Mouse (Mus musculus) forebrain, postnatal 0 days (tissue): ENCODE data around the gene Meltf. TPM values are rescaled to one million over a fixed set of nuclear protein-coding genes. Genes with fewer than 3 reads are reported as not detected.

Experiments
- ATAC-seq: fragments of 200-750 bp; cut with Nextera tagmentation; 2 replicates; pipeline ENCODE4 v1.8.0; 2017; ENCODE audit warnings: mild to moderate bottlenecking, moderate library complexity
- DNase-seq: peaks from one replicate; pipeline ENCODE4 v3.0.0-alpha.2; 2015
- H3K27ac ChIP-seq: fragments of 300-500 bp; sonication (generic); 2 replicates; pipeline ENCODE4 v1.5.1; 2014; ENCODE audit warnings: low read depth, mild to moderate bottlenecking, antibody characterized with exemption, low read length, moderate library complexity, mixed read lengths
- H3K27me3 ChIP-seq: fragments of 300-500 bp; sonication (generic); 2 replicates; pipeline ENCODE4 v1.6.1; 2014; ENCODE audit warnings: mild to moderate bottlenecking, low read length, mixed read lengths; ENCODE audit not compliant: insufficient read depth
- H3K36me3 ChIP-seq: fragments of 300-500 bp; sonication (generic); 2 replicates; pipeline ENCODE4 v1.6.1; 2014; ENCODE audit warnings: mild to moderate bottlenecking, moderate library complexity; ENCODE audit not compliant: insufficient read depth
- H3K4me1 ChIP-seq: fragments of 300-500 bp; sonication (generic); 2 replicates; pipeline ENCODE4 v1.6.1; 2014; ENCODE audit warnings: antibody characterized with exemption; ENCODE audit not compliant: insufficient read depth
- H3K4me2 ChIP-seq: fragments of 300-500 bp; sonication (generic); 2 replicates; pipeline ENCODE4 v1.6.1; 2014; ENCODE audit warnings: low read depth, mild to moderate bottlenecking, moderate library complexity
- H3K4me3 ChIP-seq: fragments of 300-500 bp; sonication (generic); 2 replicates; pipeline ENCODE4 v1.5.1; 2014; ENCODE audit warnings: low read depth, low read length, mixed read lengths
- H3K9ac ChIP-seq: fragments of 300-500 bp; sonication (generic); 2 replicates; pipeline ENCODE4 v1.6.1; 2014; ENCODE audit warnings: mild to moderate bottlenecking
- H3K9me3 ChIP-seq: fragments of 300-500 bp; sonication (generic); 2 replicates; pipeline ENCODE4 v1.6.1; 2016; ENCODE audit warnings: low read length
- CTCF ChIP-seq: sonication (generic); IDR thresholded peaks from 2 replicates; pipeline ENCODE4 v1.5.1; 2016; ENCODE audit warnings: antibody characterized with exemption, control low read depth, low read depth
- WGBS: fragments of 180-500 bp; shearing (Covaris S2); extraction: QIAGEN DNeasy Blood & Tissue Kit; methylation state at CpG from one replicate; pipeline ENCODE4 v1.1.7; 2014; 5-methylcytosine and 5-hydroxymethylcytosine counted together
- polyA plus RNA-seq: library from polyadenylated mRNA; unstranded; fragments of >200 nt; fragmentation: Nextera tagmentation; extraction: Ambion mirVana; gene quantifications from 2 replicates; pipeline ENCODE4 v1.2.1, GENCODE M21; 2015
- total RNA-seq: library from RNA; depleted of rRNA; stranded (reverse); fragments of >200 nt; gene quantifications from 2 replicates; pipeline ENCODE4 v1.2.3, GENCODE M21; 2014

The Meltf gene
- total and polyA plus RNA-seq, 2 experiments from 2014 or later: 0.23 to 0.67 TPM

DNA sequence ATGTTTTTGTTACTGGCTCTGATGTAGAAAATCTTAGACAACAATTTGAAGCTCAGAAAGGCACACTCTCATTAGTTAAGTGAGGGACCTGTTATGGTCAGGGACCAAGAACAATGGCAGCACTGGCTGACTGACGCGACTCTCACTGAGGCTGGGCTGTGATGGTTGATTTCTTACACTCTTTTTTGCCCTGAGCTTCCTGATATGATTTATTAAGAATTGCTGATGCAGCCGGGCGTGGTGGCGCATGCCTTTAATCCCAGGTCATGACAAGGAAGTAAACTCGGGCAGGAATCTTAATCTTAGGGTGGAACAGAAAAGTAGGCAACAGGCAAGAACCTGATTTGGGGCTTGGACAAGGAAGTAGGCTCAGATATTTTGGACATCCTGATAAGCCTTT, 47.5 kb downstream of the Meltf start:
- H3K9ac ChIP-seq: no peak overlapping the region
- no peak for TF ChIP-seq CTCF
- WGBS: 80% methylated on average over 6 of the region's 6 CpGs
- H3K4me2 ChIP-seq: no peak overlapping the region
- ATAC-seq (no peak), DNase-seq (no peak)
- no peaks in the 10 kb centered on the region for H3K36me3 ChIP-seq
- H3K4me1 ChIP-seq: no peaks in the 10 kb centered on the region
- no peak overlapping the region for H3K4me3 ChIP-seq
- H3K27me3 ChIP-seq: no peaks in the 10 kb centered on the region
- no peak overlapping the region for H3K27ac ChIP-seq
- H3K9me3 ChIP-seq: no peaks in the 10 kb centered on the region

DNA sequence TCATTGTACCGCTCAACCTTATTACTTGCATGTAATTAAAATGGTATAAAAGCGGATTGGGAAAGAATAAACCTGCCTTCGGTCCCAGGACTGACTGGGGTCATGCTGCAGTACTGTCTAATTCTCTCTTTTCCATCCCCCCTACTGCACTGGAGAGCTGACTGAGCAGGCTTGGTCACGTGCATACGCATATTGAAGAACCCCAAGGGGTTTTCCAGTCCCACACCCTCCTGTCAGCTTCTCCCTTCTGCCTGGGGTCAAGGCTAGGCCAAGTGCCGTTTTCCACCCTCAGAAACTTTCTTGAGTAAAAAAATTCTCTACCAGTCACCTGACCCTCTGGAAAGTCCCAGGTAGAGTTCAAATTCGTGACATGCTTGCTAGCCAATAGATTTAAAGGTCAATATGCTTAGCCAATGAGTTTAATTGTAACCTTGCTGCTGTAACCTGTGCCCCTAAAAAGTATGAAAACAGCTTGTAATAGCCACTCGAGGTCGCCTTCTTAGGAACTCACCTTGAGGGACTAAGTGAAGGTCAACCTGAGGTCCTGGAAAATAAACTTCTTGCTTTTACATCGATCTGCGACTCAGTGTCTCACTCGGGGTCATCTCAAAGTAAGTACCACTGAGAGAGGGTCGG, 48.1 kb downstream of the Meltf start:
- WGBS: 86% methylated on average over 13 of the region's 13 CpGs

DNA sequence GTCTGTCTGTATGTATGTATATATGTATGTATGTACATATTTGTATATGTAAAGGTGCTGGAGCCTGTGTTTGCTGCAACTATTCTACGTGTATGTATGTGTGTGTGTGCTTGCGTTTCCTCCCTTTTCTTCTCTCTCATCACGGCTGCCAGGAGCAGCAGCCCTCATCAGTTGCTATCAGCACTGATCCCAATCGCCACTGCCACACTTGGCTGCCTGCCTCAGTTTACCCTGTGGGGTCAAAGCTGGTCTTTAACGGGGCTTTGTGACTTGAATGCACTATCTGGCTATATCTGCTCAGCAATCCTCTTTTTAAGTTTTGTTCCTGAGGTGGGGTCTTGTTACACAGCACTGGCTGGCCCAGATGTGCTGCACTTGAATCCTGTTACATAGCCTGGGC, 48.8 kb downstream of the Meltf start:
- Histone ChIP-seq H3K9ac (no peak overlapping the region), H3K4me3 (no peak overlapping the region), H3K4me2 (no peak overlapping the region), H3K27me3 (no peaks in the 10 kb centered on the region), H3K36me3 (no peaks in the 10 kb centered on the region), H3K4me1 (no peaks in the 10 kb centered on the region), H3K9me3 (no peaks in the 10 kb centered on the region), H3K27ac (no peak overlapping the region)
- ATAC-seq: no peak
- WGBS: 86% methylated on average over 5 of the region's 5 CpGs
- DNase-seq: no peak
- TF ChIP-seq CTCF: no peak

More for the DNA sequence above, 48.1 kb downstream of the Meltf start:
- ATAC-seq (no peak), DNase-seq (no peak)
- H3K27me3 ChIP-seq: no peaks in the 10 kb centered on the region
- TF ChIP-seq CTCF: no peak
- no peaks in the 10 kb centered on the region for H3K9me3 ChIP-seq
- H3K4me2 ChIP-seq: no peak overlapping the region
- H3K4me1 ChIP-seq: no peaks in the 10 kb centered on the region
- no peak overlapping the region for H3K4me3 ChIP-seq
- H3K36me3 ChIP-seq: no peaks in the 10 kb centered on the region
- H3K27ac ChIP-seq: no peak overlapping the region
- H3K9ac ChIP-seq: no peak overlapping the region

DNA sequence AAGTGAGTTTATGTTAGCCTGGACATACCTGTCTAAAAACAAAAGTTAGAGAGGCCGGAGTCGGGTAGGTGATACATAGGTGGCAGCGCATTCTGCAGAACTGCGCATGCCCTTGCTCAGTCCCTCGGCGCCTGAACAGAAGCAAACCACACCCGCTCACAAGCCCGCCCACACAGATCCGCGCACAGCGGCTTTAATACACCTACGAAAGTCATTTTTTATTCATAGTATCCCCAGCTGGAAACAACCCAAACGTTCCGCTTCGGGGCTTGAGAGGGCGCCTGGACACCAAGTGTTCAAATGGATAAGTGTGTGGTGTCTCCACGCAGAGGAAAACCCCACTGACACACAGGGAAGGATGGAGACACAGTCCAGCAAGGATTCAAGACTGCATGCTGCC, 52.7 kb downstream of the Meltf start:
- peaks cover 20% of the 10 kb centered on the region for H3K4me1 ChIP-seq
- no peaks in the 10 kb centered on the region for H3K9me3 ChIP-seq
- no peaks in the 10 kb centered on the region for H3K36me3 ChIP-seq
- H3K4me3 ChIP-seq: no peak overlapping the region
- no peak overlapping the region for H3K27ac ChIP-seq
- TF ChIP-seq CTCF: no peak
- ATAC-seq (no peak), DNase-seq (no peak)
- no peak overlapping the region for H3K9ac ChIP-seq
- H3K4me2 ChIP-seq: no peak overlapping the region
- 60% methylated on average over 17 of the region's 17 CpGs for WGBS
- no peaks in the 10 kb centered on the region for H3K27me3 ChIP-seq

DNA sequence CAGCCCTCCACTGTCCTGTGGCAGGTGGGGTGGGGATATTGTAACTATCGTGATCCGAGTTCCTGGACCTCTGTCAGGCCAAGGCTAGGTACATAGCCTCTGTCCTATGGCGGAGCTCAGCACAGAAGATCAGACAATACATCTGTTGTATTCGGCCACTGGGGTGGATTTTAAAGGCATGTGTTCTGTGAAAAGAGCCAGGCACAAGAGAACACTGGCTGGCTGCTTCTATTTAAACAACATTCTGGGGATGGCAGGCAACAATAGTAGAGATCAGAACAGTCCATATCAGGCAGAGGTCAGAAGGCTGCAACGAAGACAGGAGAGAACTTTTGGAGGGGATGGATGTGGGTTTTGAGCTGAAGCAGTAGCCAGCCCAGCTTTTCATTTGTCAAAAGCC, 53.6 kb downstream of the Meltf start:
- peak overlapping the region; percentile 96 for H3K27ac ChIP-seq
- no peaks in the 10 kb centered on the region for H3K27me3 ChIP-seq
- no peaks in the 10 kb centered on the region for H3K36me3 ChIP-seq
- no peak overlapping the region for H3K4me3 ChIP-seq
- ATAC-seq: no peak
- H3K9me3 ChIP-seq: no peaks in the 10 kb centered on the region
- 24% methylated on average over 5 of the region's 5 CpGs for WGBS
- peaks cover 20% of the 10 kb centered on the region for H3K4me1 ChIP-seq
- TF ChIP-seq CTCF: no peak
- 0 out of 2 replicates have a peak overlapping the region, but pooled peaks have one; percentile 97 for H3K4me2 ChIP-seq
- no peak overlapping the region for H3K9ac ChIP-seq
- no peak for DNase-seq

DNA sequence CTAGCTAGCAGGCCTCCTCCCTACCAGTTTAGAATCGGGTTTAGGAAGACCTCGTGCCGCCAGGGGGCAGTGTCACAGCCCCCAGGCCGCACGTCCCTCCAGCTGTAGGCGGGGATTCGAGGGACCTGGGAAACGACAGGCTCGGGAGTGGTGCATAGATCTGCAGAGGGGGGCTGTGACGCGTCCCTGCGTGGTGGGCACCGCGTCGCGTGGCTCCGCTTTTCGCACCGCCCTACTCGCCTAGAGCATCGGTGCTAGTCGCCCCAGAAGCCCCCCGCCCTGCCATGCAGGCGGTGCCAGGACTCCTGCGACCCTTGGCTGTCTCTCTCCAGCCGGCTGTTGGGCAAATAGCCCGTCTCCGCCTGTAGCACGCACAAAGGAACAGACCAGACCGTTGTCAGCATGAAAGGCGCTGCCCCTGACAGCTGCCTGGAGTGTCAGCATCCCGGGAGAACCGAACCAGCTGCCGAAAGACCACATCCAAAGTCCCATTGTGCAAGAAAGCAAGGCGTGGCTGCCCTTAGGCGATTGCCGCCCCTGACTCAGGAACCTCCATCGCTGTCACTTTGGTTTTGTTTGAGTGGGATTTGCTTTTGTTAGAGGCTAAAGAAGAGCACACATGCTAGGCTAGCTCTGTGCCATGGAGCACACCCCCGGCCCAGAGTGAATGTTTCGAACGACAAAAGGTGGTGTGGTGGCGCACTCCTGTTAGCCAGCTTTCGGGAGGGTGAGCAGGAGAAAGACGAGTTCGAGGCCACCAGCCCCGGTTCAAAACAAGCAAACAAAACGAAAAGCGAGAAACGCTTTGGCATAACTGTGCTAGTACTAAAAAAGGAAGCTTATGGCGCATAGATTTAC, 54.5 kb downstream of the Meltf start:
- H3K4me1 ChIP-seq: peaks cover 20% of the 10 kb centered on the region
- peak overlapping the region; percentile 97 for H3K4me2 ChIP-seq
- peak overlapping the region; percentile 47 for H3K4me3 ChIP-seq
- DNase-seq: peak; percentile 98
- H3K9ac ChIP-seq: peak overlapping the region; percentile 83
- H3K36me3 ChIP-seq: no peaks in the 10 kb centered on the region
- WGBS: 2% methylated on average over 50 of the region's 50 CpGs
- peak; percentile 96 for TF ChIP-seq CTCF
- H3K27ac ChIP-seq: peak overlapping the region; percentile 96
- ATAC-seq: peak; percentile 99
- H3K9me3 ChIP-seq: no peaks in the 10 kb centered on the region
- no peaks in the 10 kb centered on the region for H3K27me3 ChIP-seq
